8 mouse cellular contexts compared by ENCODE assay signal in genomic region chr12:91589847-91590690, GRCm38 (mm10). TPM values are rescaled to one million over a fixed set of nuclear protein-coding genes. Genes with fewer than 3 reads are reported as not detected.
A peak's percentile ranks its signal among the peaks of the same experiment; 100 is the strongest.
DNase-seq lines count a peak whose midpoint lies in the region; ATAC-seq and TF ChIP-seq lines count a peak whose summit lies in the region.

Gtf2a1 (minus strand) TSS chr12:91590487.

- H3K4me3 ChIP-seq in embryonic facial prominence, embryonic 14.5 days (ENCODE audit: low read depth, low read length), result peak within 1 kb of the TSS; percentile 89
- H3K4me3 ChIP-seq in limb, embryonic 14.5 days (replicated peaks; ENCODE audit: low read length), result peak within 1 kb of the TSS; percentile 90
- H3K4me3 ChIP-seq in midbrain, postnatal 0 days (ENCODE audit: low read depth, low read length), result peak within 1 kb of the TSS; percentile 94

- under 1% methylated on average over 6 of the region's 99 CpGs for WGBS in embryonic facial prominence, embryonic 14.5 days
- WGBS in limb, embryonic 14.5 days, result under 1% methylated on average over 45 of the region's 99 CpGs
- WGBS in midbrain, postnatal 0 days, result 1% methylated on average over 54 of the region's 99 CpGs

- H3K36me3 ChIP-seq in embryonic facial prominence, embryonic 14.5 days (ENCODE audit: control insufficient read depth, insufficient read depth, low read length), result peaks cover 7% of the 10 kb centered on the region
- peaks cover 4% of the 10 kb centered on the region for H3K36me3 ChIP-seq in limb, embryonic 14.5 days (ENCODE audit: control insufficient read depth, insufficient read depth, low read length)
- peaks cover 2% of the 10 kb centered on the region; the same call in 1 of the 2 replicates for H3K36me3 ChIP-seq in midbrain, postnatal 0 days (ENCODE audit: insufficient read depth, low read length)

- peak; percentile 82 for ATAC-seq in embryonic facial prominence, embryonic 14.5 days (ENCODE audit: low read depth)
- peak; percentile 86 for ATAC-seq in limb, embryonic 14.5 days (ENCODE audit: low FRiP score, low read depth)
- peak; percentile 87 for ATAC-seq in midbrain, postnatal 0 days (ENCODE audit: low FRiP score)

- peak within 1 kb of the TSS; percentile 100 for H3K9ac ChIP-seq in embryonic facial prominence, embryonic 14.5 days (ENCODE audit: low read depth, low read length)
- peak within 1 kb of the TSS; percentile 100 for H3K9ac ChIP-seq in limb, embryonic 14.5 days (ENCODE audit: low read depth, low read length, severe bottlenecking)
- peak within 1 kb of the TSS; percentile 100 for H3K9ac ChIP-seq in midbrain, postnatal 0 days (replicated peaks; ENCODE audit: low read length, poor library complexity, severe bottlenecking)

- TF ChIP-seq POLR2A in limb, embryonic 14.5 days (IDR thresholded peaks at IDR 0.05; ENCODE audit: borderline replicate concordance, extremely low read depth, insufficient read depth, insufficient read length), result peak; percentile 100

- H3K4me2 ChIP-seq in embryonic facial prominence, embryonic 14.5 days (ENCODE audit: low read depth, low read length), result peak within 1 kb of the TSS; percentile 72
- peak within 1 kb of the TSS; percentile 58 for H3K4me2 ChIP-seq in limb, embryonic 14.5 days (replicated peaks; ENCODE audit: low read depth, low read length, severe bottlenecking)
- peak within 1 kb of the TSS; percentile 61 for H3K4me2 ChIP-seq in midbrain, postnatal 0 days (ENCODE audit: low read depth, low read length, poor library complexity, severe bottlenecking)

- TF ChIP-seq CTCF in midbrain, postnatal 0 days (IDR thresholded peaks at IDR 0.05), result peak; percentile 4

- peak within 1 kb of the TSS; percentile 100 for H3K27ac ChIP-seq in embryonic facial prominence, embryonic 14.5 days (replicated peaks; ENCODE audit: low read depth, low read length)
- H3K27ac ChIP-seq in limb, embryonic 14.5 days (replicated peaks; ENCODE audit: low read depth, low read length), result peak within 1 kb of the TSS; percentile 100
- peak within 1 kb of the TSS; percentile 100 for H3K27ac ChIP-seq in midbrain, postnatal 0 days (ENCODE audit: low read depth, low read length)

- H3K27me3 ChIP-seq in embryonic facial prominence, embryonic 14.5 days (replicated peaks; ENCODE audit: control insufficient read depth, insufficient read depth, low read length), result no peaks in the 10 kb centered on the region
- no peaks in the 10 kb centered on the region for H3K27me3 ChIP-seq in limb, embryonic 14.5 days (ENCODE audit: control insufficient read depth, insufficient read depth, low read length)
- H3K27me3 ChIP-seq in midbrain, postnatal 0 days (ENCODE audit: insufficient read depth, low read length), result no peaks in the 10 kb centered on the region

- H3K4me1 ChIP-seq in embryonic facial prominence, embryonic 14.5 days (ENCODE audit: control insufficient read depth, insufficient read depth, low read length), result peaks cover 12% of the 10 kb centered on the region; the same call in 1 of the 2 replicates
- peaks cover 14% of the 10 kb centered on the region for H3K4me1 ChIP-seq in limb, embryonic 14.5 days (ENCODE audit: control insufficient read depth, insufficient read depth, low read length)
- H3K4me1 ChIP-seq in midbrain, postnatal 0 days (ENCODE audit: insufficient read depth, low read length), result peaks cover 3% of the 10 kb centered on the region; the same call in 1 of the 2 replicates

- H3K9me3 ChIP-seq in embryonic facial prominence, embryonic 14.5 days (ENCODE audit: control insufficient read depth, low read length), result no peaks in the 10 kb centered on the region
- no peaks in the 10 kb centered on the region for H3K9me3 ChIP-seq in limb, embryonic 14.5 days (ENCODE audit: control insufficient read depth, low read length)
- no peaks in the 10 kb centered on the region for H3K9me3 ChIP-seq in midbrain, postnatal 0 days (ENCODE audit: low read length)

- peak; percentile 86 for DNase-seq in 3T3-L1 (ENCODE audit: low read depth, low spot score)
- DNase-seq in adrenal gland, postnatal 4 days (ENCODE audit: low spot score in 2 of 2), result peak; percentile 88 to 94
- peak; percentile 96 for DNase-seq in embryonic facial prominence, embryonic 14.5 days (ENCODE audit: low spot score)
- DNase-seq in heart, adult 8-10 months (ENCODE audit: low spot score), result peak; percentile 92
- DNase-seq in kidney, adult 9 months, result peak; percentile 95
- peak; percentile 97 for DNase-seq in limb, embryonic 14.5 days (ENCODE audit: low spot score)
- peak; percentile 96 for DNase-seq in midbrain, postnatal 0 days (ENCODE audit: low spot score)
- peak; percentile 91 to 95 for DNase-seq in spleen, postnatal 14 days (ENCODE audit: low spot score in 2 of 2)

RNA-seq across cellular contexts. Expression of gene Gtf2a1, which starts in this region (rescaled TPM):
- total RNA-seq in adrenal gland, postnatal 4 days (2021), result 10 to 100 TPM; 46.8 to 48.2 TPM
- 26.9 and 32.2 TPM in 2 replicates for polyA plus RNA-seq in embryonic facial prominence, embryonic 14.5 days (2014; fragmentation: Nextera tagmentation; extraction: Ambion mirVana)
- 10 to 100 TPM; 24.5 to 31.5 (median 28.2) TPM for total RNA-seq in heart, adult 8-10 months (2022)
- polyA plus RNA-seq in limb, embryonic 14.5 days (2012; rRNA removed), result 16.0 and 18.0 TPM in 2 replicates
- polyA plus RNA-seq in limb, embryonic 14.5 days (2014; fragmentation: Nextera tagmentation; extraction: Ambion mirVana), result 32.0 and 35.5 TPM in 2 replicates
- 28.4 and 37.7 TPM in 2 replicates for total RNA-seq in midbrain, postnatal 0 days (2014; rRNA removed)
- 32.6 and 34.0 TPM in 2 replicates for polyA plus RNA-seq in midbrain, postnatal 0 days (2015; fragmentation: Nextera tagmentation; extraction: Ambion mirVana)

Comparison
In these comparisons a context has a peak if more than half of its experiments do, and no peak if none do; other contexts are left out.
1. Peak in every context shown above with its lines: DNase-seq, ATAC-seq, H3K4me3 ChIP-seq and H3K27ac ChIP-seq.